Mouse (Mus musculus) G1E-ER4 (cell line): ENCODE measurements around the gene Spag6. TPM values are rescaled to one million over a fixed set of nuclear protein-coding genes. Genes with fewer than 3 reads are reported as not detected.

Experiments used
- GATA1 ChIP-seq: IDR thresholded peaks from one replicate; pipeline ENCODE4 v1.8.0; 2012; ENCODE audit warnings: low read length, inconsistent platforms
- polyA plus RNA-seq: library from polyadenylated mRNA; stranded (reverse); fragments of >175 nt; gene quantifications from 2 replicates; pipeline ENCODE4 v1.2.3, GENCODE M21; 2012

Spag6 gene
- 0.37 and 0.66 TPM in 2 replicates for polyA plus RNA-seq

GRCm38 (mm10) chr2:18693871-18694610, at the start of gene Spag6:
Gene Spag6, plus strand, starts transcription at chr2:18694032.
- no peak for TF ChIP-seq GATA1

- TF ChIP-seq GATA1: no peak
Observed at GRCm38 (mm10) chr2:18648563-18648962, 45.3 kb upstream of the Spag6 start.

- TF ChIP-seq GATA1: no peak
Observed at GRCm38 (mm10) chr2:18654821-18655220, 39.0 kb upstream of the Spag6 start.

GRCm38 (mm10) chr2:18664003-18664402, 29.8 kb upstream of the Spag6 start:
- TF ChIP-seq GATA1: no peak

DNA sequence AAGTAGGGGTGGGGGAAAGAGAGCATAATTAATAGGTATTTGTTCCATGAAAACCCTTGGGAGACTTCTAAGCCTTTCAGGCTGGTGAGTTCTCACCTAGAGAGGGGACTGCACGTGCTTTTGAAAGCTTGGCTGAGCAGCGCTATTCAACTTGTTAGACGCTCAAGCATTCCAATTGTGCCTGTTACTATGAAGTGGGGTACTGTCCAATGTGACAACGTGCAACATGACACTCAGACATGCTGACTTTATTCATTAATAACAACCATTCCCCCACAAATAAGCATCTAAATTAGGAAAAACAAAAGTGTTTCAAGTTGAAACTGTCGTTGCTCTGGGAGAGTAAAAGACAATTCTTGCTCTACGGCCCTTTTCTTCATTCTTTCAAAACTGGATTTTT, 22.8 kb upstream of the Spag6 start:
- no peak for TF ChIP-seq GATA1

GRCm38 (mm10) chr2:18672133-18672765, 21.6 kb upstream of the Spag6 start, which contains the start of gene Commd3:
Gene Commd3, plus strand, starts transcription at chr2:18672384.
- TF ChIP-seq GATA1: no peak

- no peak for TF ChIP-seq GATA1
Observed at GRCm38 (mm10) chr2:18672766-18673164, 21.1 kb upstream of the Spag6 start.

DNA sequence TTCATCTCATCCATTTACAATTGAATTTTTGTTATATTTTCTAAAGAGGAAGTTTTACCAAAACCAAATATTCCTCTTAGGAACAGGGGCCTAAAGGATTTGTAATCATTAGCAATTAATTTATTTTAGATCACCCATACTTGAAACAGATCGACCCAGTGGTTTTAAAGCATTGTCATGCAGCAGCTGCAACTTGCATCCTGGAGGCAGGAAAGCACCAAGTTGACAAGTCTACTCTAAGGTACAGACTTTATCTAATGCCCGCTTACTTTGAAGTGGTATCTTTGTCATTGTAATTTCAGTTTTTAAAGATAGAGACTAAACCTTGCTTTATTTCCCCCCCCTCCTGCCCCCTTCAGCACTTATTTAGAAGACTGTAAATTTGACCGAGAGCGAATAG, 20.1 kb upstream of the Spag6 start:
- TF ChIP-seq GATA1: no peak

GRCm38 (mm10) chr2:18674193-18674902, 19.5 kb upstream of the Spag6 start:
- no peak for TF ChIP-seq GATA1

DNA sequence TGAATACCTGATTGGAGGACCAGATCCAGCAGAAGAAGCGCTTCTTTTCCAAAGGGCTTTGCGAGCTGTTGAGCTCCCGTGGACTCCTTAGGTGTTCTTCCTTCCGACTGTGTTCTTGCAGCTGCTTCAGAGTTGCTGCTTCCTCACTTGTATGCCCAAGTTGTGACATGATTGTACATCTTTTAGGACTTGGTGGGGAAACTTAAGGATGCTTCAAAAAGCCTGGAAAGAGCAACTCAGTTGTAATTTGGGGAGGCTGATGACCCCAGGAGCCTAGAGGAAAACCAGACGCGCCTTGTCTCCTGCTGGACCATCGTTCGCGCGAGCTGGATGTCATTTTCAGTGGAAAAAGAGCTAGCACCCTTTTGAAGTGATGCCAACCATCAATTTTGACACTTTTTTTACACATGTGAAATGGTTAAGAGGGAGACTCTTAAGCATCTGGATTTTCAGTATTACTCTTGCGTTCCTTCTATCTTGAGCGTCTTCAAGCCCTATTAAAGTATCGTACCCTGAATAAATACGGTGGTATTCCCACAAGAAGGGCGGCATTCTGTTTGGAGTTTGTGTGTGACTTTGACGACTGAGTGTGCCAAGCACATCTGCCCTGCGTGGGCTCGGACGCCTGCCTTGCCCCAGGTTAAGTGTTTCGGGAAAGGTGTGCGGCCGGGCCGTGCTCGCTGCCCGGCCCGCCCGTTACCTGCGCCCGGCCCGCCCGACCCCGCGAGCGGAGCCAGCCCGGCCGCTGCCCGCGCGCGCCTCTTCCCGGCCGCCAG, 18.0 kb upstream of the Spag6 start:
- no peak for TF ChIP-seq GATA1

DNA sequence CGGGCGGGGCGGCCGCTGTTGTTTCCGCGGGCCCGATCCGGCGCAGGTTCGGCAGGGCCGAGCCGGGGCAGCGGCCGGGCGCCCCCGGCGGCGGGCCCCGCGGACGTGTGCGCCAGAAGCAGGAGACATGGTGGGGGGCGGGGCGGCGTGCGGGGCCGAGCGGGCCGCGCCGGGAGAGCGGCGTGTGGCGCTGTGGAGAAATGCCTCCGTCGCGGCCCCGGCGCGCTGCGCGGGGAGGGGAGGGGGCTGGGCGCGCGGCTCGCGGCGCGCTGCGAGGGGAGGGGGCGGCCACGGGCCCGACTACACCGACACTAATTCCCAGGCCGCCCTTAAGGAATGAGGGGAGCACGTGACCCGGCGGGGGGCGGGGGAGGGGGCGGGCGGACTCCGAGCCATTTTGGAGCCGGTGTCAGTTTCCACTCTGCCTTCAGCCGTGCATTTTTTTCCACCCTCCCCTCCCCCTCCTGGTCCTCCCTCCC, 17.3 kb upstream of the Spag6 start:
- no peak for TF ChIP-seq GATA1

GRCm38 (mm10) chr2:18676936-18677491, 16.8 kb upstream of the Spag6 start, which contains the start of gene Bmi1:
Gene Bmi1, plus strand, starts transcription at chr2:18677018.
- TF ChIP-seq GATA1: no peak

GRCm38 (mm10) chr2:18677631-18678471, 16.0 kb upstream of the Spag6 start:
- no peak for TF ChIP-seq GATA1

DNA sequence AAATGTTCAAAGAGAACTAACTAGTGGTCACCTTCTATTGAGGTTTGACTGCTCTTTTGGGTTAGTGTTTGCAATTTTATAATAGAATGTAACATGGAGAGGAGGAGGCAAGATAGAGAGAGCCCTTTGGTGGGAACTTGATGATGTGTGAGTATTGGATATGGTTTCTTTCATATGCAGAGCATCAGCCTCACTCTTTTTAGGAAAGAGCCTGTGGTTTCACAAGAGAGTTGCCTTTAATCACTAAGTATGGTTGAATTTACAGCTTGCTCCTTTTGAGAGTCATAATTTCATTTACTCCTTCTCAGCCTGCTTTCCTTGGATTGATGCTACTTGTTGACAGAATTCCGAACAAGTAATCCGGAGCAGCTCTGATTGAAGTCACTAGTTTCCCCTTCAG, 14.1 kb upstream of the Spag6 start:
- TF ChIP-seq GATA1: no peak

DNA sequence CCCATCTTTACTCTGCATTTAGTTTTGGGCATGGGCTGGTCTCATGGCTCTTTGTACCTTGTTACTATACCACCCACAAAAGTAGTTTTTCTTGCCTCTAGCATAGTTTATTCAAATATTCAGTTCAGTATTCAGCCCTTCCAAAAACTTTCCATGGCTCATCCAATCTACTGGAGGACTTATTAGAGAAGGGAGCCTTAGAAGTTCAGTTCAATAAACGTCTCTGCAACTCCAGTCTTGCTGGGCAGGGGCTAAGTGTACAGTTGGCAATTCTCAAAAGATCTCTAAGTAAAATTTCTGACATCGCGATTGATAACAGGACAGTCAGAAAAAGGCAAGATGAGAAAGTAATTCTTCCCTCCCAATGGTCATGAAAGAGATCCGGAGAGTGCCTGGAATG, 13.3 kb upstream of the Spag6 start:
- no peak for TF ChIP-seq GATA1
